2 mouse cellular contexts compared by ENCODE assay signal in the genomic region with DNA sequence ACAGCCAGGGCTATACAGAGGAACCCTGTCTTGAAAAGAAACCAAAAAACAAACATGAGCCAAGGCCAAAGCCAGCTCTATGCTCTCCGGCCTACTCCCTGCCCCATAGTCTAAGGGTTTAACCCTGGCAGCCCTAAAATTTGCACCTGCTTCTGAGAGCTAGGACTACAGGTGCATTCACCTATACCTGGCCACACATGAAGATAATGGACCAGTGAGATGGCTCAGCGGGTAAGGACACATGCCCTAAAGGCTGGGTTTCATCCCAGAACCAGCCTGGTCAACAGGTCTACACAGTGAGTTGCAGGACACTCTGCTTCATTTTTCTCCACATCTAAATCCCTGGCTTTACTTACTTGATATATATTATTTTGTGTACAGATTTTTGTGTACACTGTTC.
A peak's percentile ranks its signal among the peaks of the same experiment; 100 is the strongest.
TF ChIP-seq lines count a peak whose summit lies in the region.

No protein-coding gene starts in this region.

TF ChIP-seq in CH12.LX, 34 proteins besides CTCF, POLR2A, EP300 and RAD21:
- TF ChIP-seq MXI1 (IDR thresholded peaks at IDR 0.05; ENCODE audit: low read depth, low read length) (no peak), POLR2AphosphoS2 (IDR thresholded peaks at IDR 0.05; ENCODE audit: low read depth, low read length) (0 out of 2 replicates have a peak, but pooled peaks have one; percentile 67)

TF ChIP-seq in MEL, 35 proteins besides CTCF, POLR2A, EP300 and RAD21:
- TF ChIP-seq ZMIZ1 (IDR thresholded peaks at IDR 0.05; ENCODE audit: low read depth, low read length) (peak; percentile 29), ZNF384 (IDR thresholded peaks at IDR 0.05; ENCODE audit: low read depth, low read length) (no peak)
